Mouse (Mus musculus): ENCODE measurements around the gene Galt. TPM values are rescaled to one million over a fixed set of nuclear protein-coding genes. Genes with fewer than 3 reads are reported as not detected.
A peak's percentile ranks its signal among the peaks of the same experiment; 100 is the strongest.

The Galt gene
- total and polyA plus RNA-seq, 3 experiments: 19.1 to 23.2 (median 22.9) TPM

GRCm38 (mm10) chr4:41755338-41756305, 594 bp downstream of the Galt start, which contains the start of gene Sigmar1 (continued):
- no peak for TF ChIP-seq POLR2AphosphoS2 (IDR thresholded peaks at IDR 0.05; ENCODE audit: low read depth, low read length)

GRCm38 (mm10) chr4:41756440-41756839, 1.4 kb downstream of the Galt start:
- Histone ChIP-seq H3K36me3 (replicated peaks in 1 of 2; ENCODE audit: control insufficient read depth in 1 of 2, insufficient read depth in 1 of 2, low read length in 1 of 2) (peaks cover 13 to 47% of the 10 kb centered on the region in 2 experiments), H3K79me2 (replicated peaks; ENCODE audit: control insufficient read depth, extremely low read depth, insufficient read depth, poor library complexity, severe bottlenecking) (no peaks in the 10 kb centered on the region), H3K4me2 (ENCODE audit: insufficient read depth, low read depth, poor library complexity, severe bottlenecking) (peak overlapping the region; percentile 64), H3K4me3 (replicated peaks in 1 of 3; ENCODE audit: low read depth in 2 of 3, low read length in 2 of 3, poor library complexity in 1 of 3) (peak overlapping the region; percentile 75 to 86 (median 85)), H3K9me3 (replicated peaks; ENCODE audit: low read length) (no peaks in the 10 kb centered on the region), H3K27ac (ENCODE audit: insufficient read depth, low read depth) (no peak overlapping the region), H3K9ac (ENCODE audit: insufficient read depth, low read depth) (peak overlapping the region; percentile 63), H3K4me1 (ENCODE audit: control insufficient read depth in 1 of 2, insufficient read depth in 2 of 2) (peaks cover 6 to 27% of the 10 kb centered on the region in 2 experiments), H3K27me3 (replicated peaks) (peaks cover 9% of the 10 kb centered on the region)
- in situ Hi-C loops (cut with MboI; ENCODE audit: low pct_ligation_motif_present, low pct_unique_long_range_greater_than_20kb, low sequenced_read_pairs): no loop called here
- no peak for DNase-seq (ENCODE audit: extremely low read depth)
- TF ChIP-seq ZNF384 (IDR thresholded peaks at IDR 0.05; ENCODE audit: low read depth, low read length): no peak
- TF ChIP-seq E2F4 (IDR thresholded peaks at IDR 0.05; ENCODE audit: insufficient replicate concordance, low read depth, low read length): no peak
- no peak for TF ChIP-seq MAZ (IDR thresholded peaks at IDR 0.05; ENCODE audit: low read depth, low read length)
- TF ChIP-seq ZC3H11A (IDR thresholded peaks at IDR 0.05; ENCODE audit: low read depth, low read length): no peak
- TF ChIP-seq USF1 (IDR thresholded peaks at IDR 0.05; ENCODE audit: low read depth, low read length): no peak
- TF ChIP-seq POLR2AphosphoS2 (IDR thresholded peaks at IDR 0.05; ENCODE audit: low read depth, low read length): no peak
- no peak for TF ChIP-seq UBTF (IDR thresholded peaks at IDR 0.05; ENCODE audit: low read depth, low read length)
- TF ChIP-seq MEF2A (IDR thresholded peaks at IDR 0.05; ENCODE audit: borderline replicate concordance, low read depth, low read length): no peak
- TF ChIP-seq BHLHE40 (IDR thresholded peaks at IDR 0.05; ENCODE audit: low read depth, low read length): no peak
- TF ChIP-seq HCFC1 (IDR thresholded peaks at IDR 0.05; ENCODE audit: low read depth, low read length): no peak
- no peak for TF ChIP-seq PAX5 (IDR thresholded peaks at IDR 0.05; ENCODE audit: low read length)
- TF ChIP-seq MAX (IDR thresholded peaks at IDR 0.05; ENCODE audit: low read length): no peak
- TF ChIP-seq ZMIZ1 (IDR thresholded peaks at IDR 0.05; ENCODE audit: low read depth, low read length): no peak
- no peak for TF ChIP-seq POLR2A (IDR thresholded peaks at IDR 0.05; ENCODE audit: low read depth, low read length)
- no peak for TF ChIP-seq SIN3A (IDR thresholded peaks at IDR 0.05; ENCODE audit: low read length)
- dilution Hi-C loops (cut with MboI; ENCODE audit: extremely low pct_ligation_motif_present, extremely low pct_unique_long_range_greater_than_20kb, low sequenced_read_pairs): no loop called here

GRCm38 (mm10) chr4:41757321-41757720, 2.3 kb downstream of the Galt start:
- H3K9me3 ChIP-seq (replicated peaks; ENCODE audit: low read length): no peaks in the 10 kb centered on the region
- no peaks in the 10 kb centered on the region for H3K79me2 ChIP-seq (replicated peaks; ENCODE audit: control insufficient read depth, extremely low read depth, insufficient read depth, poor library complexity, severe bottlenecking)
- in situ Hi-C loops (cut with MboI; ENCODE audit: low pct_ligation_motif_present, low pct_unique_long_range_greater_than_20kb, low sequenced_read_pairs) (no loop called here), dilution Hi-C loops (cut with MboI; ENCODE audit: extremely low pct_ligation_motif_present, extremely low pct_unique_long_range_greater_than_20kb, low sequenced_read_pairs) (no loop called here)
- peaks cover 6 to 27% of the 10 kb centered on the region in 2 experiments for H3K4me1 ChIP-seq (ENCODE audit: control insufficient read depth in 1 of 2, insufficient read depth in 2 of 2)
- peaks cover 13 to 49% of the 10 kb centered on the region in 2 experiments for H3K36me3 ChIP-seq (replicated peaks in 1 of 2; ENCODE audit: control insufficient read depth in 1 of 2, insufficient read depth in 1 of 2, low read length in 1 of 2)
- peaks cover 5% of the 10 kb centered on the region for H3K27me3 ChIP-seq (replicated peaks)
- no peak overlapping the region for H3K4me2 ChIP-seq (ENCODE audit: insufficient read depth, low read depth, poor library complexity, severe bottlenecking)
- no peak overlapping the region for H3K27ac ChIP-seq (ENCODE audit: insufficient read depth, low read depth)
- TF ChIP-seq MAFK (IDR thresholded peaks at IDR 0.05; ENCODE audit: insufficient replicate concordance, low read length) (no peak), TCF12 (IDR thresholded peaks at IDR 0.05; ENCODE audit: low read depth, low read length) (no peak), KAT2A (IDR thresholded peaks at IDR 0.05; ENCODE audit: insufficient replicate concordance, low read length) (no peak), MAZ (IDR thresholded peaks at IDR 0.05; ENCODE audit: low read depth, low read length) (no peak), JUN (IDR thresholded peaks at IDR 0.05; ENCODE audit: insufficient read depth, low read depth, low read length) (no peak), ZNF384 (IDR thresholded peaks at IDR 0.05; ENCODE audit: low read depth, low read length) (no peak), TBP (conservative IDR thresholded peaks at IDR 0.05; ENCODE audit: low read depth, low read length) (no peak), UBTF (IDR thresholded peaks at IDR 0.05; ENCODE audit: low read depth, low read length) (no peak), USF2 (conservative IDR thresholded peaks at IDR 0.05; ENCODE audit: low read depth, low read length) (no peak), RCOR1 (conservative IDR thresholded peaks at IDR 0.05; ENCODE audit: low read depth, low read length) (no peak), ETS1 (conservative IDR thresholded peaks at IDR 0.05; ENCODE audit: low read depth, low read length) (no peak), CHD1 (IDR thresholded peaks at IDR 0.05; ENCODE audit: low read depth, low read length) (no peak), CHD2 (IDR thresholded peaks at IDR 0.05; ENCODE audit: low read length) (no peak), NELFE (IDR thresholded peaks at IDR 0.05; ENCODE audit: low read depth, low read length) (no peak)
- no peak overlapping the region for H3K4me3 ChIP-seq (replicated peaks in 1 of 3; ENCODE audit: low read depth in 2 of 3, low read length in 2 of 3, poor library complexity in 1 of 3)
- DNase-seq (ENCODE audit: extremely low read depth): no peak
- no peak overlapping the region for H3K9ac ChIP-seq (ENCODE audit: insufficient read depth, low read depth)

All from CH12.LX (cell line).